Mouse (Mus musculus) megakaryocyte progenitor cell, adult 5-6 weeks (primary cell): Measurements from ENCODE around the gene Tmem238l. TPM values are rescaled to one million over a fixed set of nuclear protein-coding genes. Genes with fewer than 3 reads are reported as not detected.

Experiments used
- total RNA-seq, 2 experiments: library from RNA; stranded (forward) in 1 of 2; stranded (reverse) in 1 of 2; fragments of 157-497, 149-512 nt in 1 of 2; fragments of 200-1000 nt in 1 of 2; gene quantifications; 2 replicates each; pipeline versions ENCODE4 v1.2.3 to v1.2.4; 2015 to 2017

The Tmem238l gene
- total RNA-seq, 2 experiments from 2014 or later = not detected

Other genes starting within 250 kb of the Tmem238l start
- not detected in 2 replicates for gene Pirt, start 44.7 kb upstream of the Tmem238l start, total RNA-seq (2015)
- not detected in 2 replicates for gene Pirt, start 44.7 kb upstream of the Tmem238l start, total RNA-seq (2017)
- 2.1 and 2.7 TPM in 2 replicates for gene Tmem220, start 68.5 kb downstream of the Tmem238l start, total RNA-seq (2015)
- 0.87 and 1.5 TPM in 2 replicates for gene Tmem220, start 68.5 kb downstream of the Tmem238l start, total RNA-seq (2017)
- 45.6 and 55.3 TPM in 2 replicates for gene Adprm, start 96.0 kb downstream of the Tmem238l start, total RNA-seq (2015)
- 29.0 and 38.4 TPM in 2 replicates for gene Adprm, start 96.0 kb downstream of the Tmem238l start, total RNA-seq (2017)
- gene Sco1, start 96.0 kb downstream of the Tmem238l start, total RNA-seq (2015) = 16.4 and 17.4 TPM in 2 replicates
- gene Sco1, start 96.0 kb downstream of the Tmem238l start, total RNA-seq (2017) = 32.8 and 47.5 TPM in 2 replicates
- gene Myh3, start 121.7 kb downstream of the Tmem238l start, total RNA-seq (2015) = not detected in 2 replicates
- gene Myh3, start 121.7 kb downstream of the Tmem238l start, total RNA-seq (2017) = not detected in 2 replicates
- gene Myh2, start 214.4 kb downstream of the Tmem238l start, total RNA-seq (2015) = not detected in 2 replicates
- gene Myh2, start 214.4 kb downstream of the Tmem238l start, total RNA-seq (2017) = not detected in 2 replicates
- not detected in 2 replicates for gene Myh1, start 243.4 kb downstream of the Tmem238l start, total RNA-seq (2015)
- not detected in 2 replicates for gene Myh1, start 243.4 kb downstream of the Tmem238l start, total RNA-seq (2017)